Mouse (Mus musculus) thymus, adult 2 months (tissue): ENCODE results near the gene Tns4. TPM values are rescaled to one million over a fixed set of nuclear protein-coding genes. Genes with fewer than 3 reads are reported as not detected.

ENCODE experiments used
- DNase-seq: peaks from one replicate; pipeline ENCODE4 v3.0.0; 2021
- H3K27ac ChIP-seq: fragments of 200-500 bp; 2 replicates; pipeline ENCODE4 v1.5.1; 2012; ENCODE audit warnings: low read length, control low read depth; ENCODE audit not compliant: control insufficient read depth, insufficient read depth
- H3K27me3 ChIP-seq: fragments of 200-500 bp; 2 replicates; pipeline ENCODE4 v1.6.1; 2012; ENCODE audit warnings: mild to moderate bottlenecking, low read length, moderate library complexity, mixed read lengths; ENCODE audit not compliant: control insufficient read depth, insufficient read depth
- H3K36me3 ChIP-seq: fragments of 200-500 bp; 2 replicates; pipeline ENCODE4 v1.6.1; 2012; ENCODE audit warnings: mild to moderate bottlenecking, low read length, moderate library complexity; ENCODE audit not compliant: control insufficient read depth, insufficient read depth
- H3K4me1 ChIP-seq: fragments of 200-500 bp; replicated peaks from 2 replicates; pipeline ENCODE4 v1.6.1; 2012; ENCODE audit warnings: low read length; ENCODE audit not compliant: control insufficient read depth, insufficient read depth
- H3K4me3 ChIP-seq: fragments of 200-500 bp; 2 replicates; pipeline ENCODE4 v1.5.1; 2012; ENCODE audit warnings: mild to moderate bottlenecking, low read length, control low read depth, moderate library complexity; ENCODE audit not compliant: control insufficient read depth, insufficient read depth
- CTCF ChIP-seq: fragments of 200-500 bp; IDR thresholded peaks from 2 replicates; pipeline ENCODE4 v1.5.1; 2012; ENCODE audit warnings: mild to moderate bottlenecking, control low read depth, low read length, moderate library complexity, borderline replicate concordance; ENCODE audit not compliant: control insufficient read depth, poor library complexity, insufficient read depth; ENCODE audit errors: extremely low read depth
- POLR2A ChIP-seq: fragments of 200-500 bp; IDR thresholded peaks from 2 replicates; pipeline ENCODE4 v1.6.1; 2012; ENCODE audit warnings: mild to moderate bottlenecking, low read length, control low read depth, moderate library complexity; ENCODE audit not compliant: control insufficient read depth, poor library complexity, insufficient read depth; ENCODE audit errors: extremely low read depth
- WGBS: fragments of 180-500 bp; shearing (Covaris S2); methylation state at CpG from one replicate; pipeline ENCODE4 v1.1.7; 2018; 5-methylcytosine and 5-hydroxymethylcytosine counted together
- polyA plus RNA-seq: library from polyadenylated mRNA; depleted of rRNA; stranded (reverse); fragments of >200 nt; gene quantifications from 2 replicates; pipeline ENCODE4 v1.2.3, GENCODE M21; 2012

The Tns4 gene
- polyA plus RNA-seq, 1 experiment: 7.5 TPM

DNA sequence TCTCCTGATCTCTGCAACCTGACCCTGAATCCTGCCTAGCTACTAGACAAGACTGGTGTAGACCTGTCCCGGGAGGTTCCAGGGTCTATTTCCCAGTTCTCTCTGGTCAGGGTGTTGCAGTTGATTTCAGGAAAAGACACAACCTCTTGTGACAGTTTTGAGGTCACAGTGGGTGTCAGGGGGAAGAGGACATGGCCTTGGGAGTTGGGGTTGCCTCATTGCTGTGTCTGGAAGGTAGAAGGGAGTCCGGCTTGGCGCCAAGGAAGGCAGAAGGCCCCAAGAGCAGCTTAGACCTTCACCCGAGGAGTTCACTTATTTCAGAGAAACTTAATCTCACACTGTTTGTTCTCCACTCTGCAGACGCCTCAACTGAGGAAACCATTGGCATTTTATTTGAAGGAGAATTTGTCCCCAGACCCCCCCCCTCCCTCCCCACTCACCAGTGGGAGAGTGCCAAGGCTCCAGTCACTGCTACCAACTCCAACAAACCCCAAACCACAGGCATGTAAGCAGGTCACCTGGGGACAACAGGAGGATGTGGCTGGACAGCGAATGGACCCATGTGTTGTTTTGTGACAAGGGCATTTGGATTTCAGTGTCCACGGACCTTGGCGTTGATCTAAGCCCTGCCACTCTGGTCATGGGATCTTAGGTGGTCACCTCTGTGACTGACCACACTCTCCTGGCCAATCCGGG is 13.6 kb upstream of the Tns4 start:
- H3K36me3 ChIP-seq: no peaks in the 10 kb centered on the region
- H3K4me3 ChIP-seq: no peak overlapping the region
- DNase-seq: no peak
- peaks cover 34% of the 10 kb centered on the region for H3K4me1 ChIP-seq
- 71% methylated on average over 9 of the region's 9 CpGs for WGBS
- no peak for TF ChIP-seq POLR2A
- no peak for TF ChIP-seq CTCF
- H3K27ac ChIP-seq: no peak overlapping the region
- H3K27me3 ChIP-seq: no peaks in the 10 kb centered on the region

DNA sequence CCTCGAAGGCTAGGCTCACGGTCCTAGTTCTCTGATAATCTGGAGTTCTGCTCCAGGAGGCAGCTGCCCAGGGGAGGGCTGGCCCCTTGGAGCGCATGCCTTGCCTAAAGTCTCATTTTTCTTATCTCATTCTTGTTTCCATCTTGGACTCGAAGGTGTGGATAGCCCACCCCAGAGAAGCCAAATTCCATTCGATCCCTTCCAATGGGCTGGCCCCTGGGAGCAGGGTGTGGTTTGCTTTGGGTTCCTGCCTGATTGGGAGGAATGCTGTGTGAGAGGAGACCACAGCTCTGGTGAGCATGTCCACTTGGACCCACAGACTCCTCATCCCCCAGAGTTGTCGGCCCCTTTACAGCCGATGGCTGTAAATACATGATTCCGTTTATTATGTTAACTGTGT is 12.6 kb upstream of the Tns4 start:
- no peaks in the 10 kb centered on the region for H3K36me3 ChIP-seq
- no peak overlapping the region for H3K4me3 ChIP-seq
- H3K27ac ChIP-seq: no peak overlapping the region
- H3K27me3 ChIP-seq: no peaks in the 10 kb centered on the region
- 95% methylated on average over 8 of the region's 8 CpGs for WGBS
- H3K4me1 ChIP-seq: peaks cover 32% of the 10 kb centered on the region
- DNase-seq: no peak
- TF ChIP-seq POLR2A: no peak
- no peak for TF ChIP-seq CTCF

DNA sequence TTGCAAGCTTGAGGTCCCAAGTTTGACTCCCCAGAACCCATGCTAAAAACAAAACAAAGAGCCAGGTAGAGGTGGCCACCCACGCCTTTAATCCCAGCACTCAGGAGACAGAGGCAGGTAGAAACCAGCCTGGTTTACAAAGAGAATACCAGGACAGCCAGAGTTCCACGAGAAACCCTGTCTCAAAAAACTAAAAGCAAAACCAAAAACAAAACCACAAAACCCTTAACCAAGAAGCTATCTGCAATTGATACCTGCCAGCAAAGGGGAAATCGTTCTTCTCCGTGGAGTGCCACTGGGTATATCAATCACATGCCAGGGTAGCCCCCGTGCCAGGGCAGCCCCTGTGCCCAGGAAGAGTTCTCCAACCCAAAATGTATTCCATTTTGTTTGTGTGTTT is 11.1 kb upstream of the Tns4 start:
- WGBS: 19% methylated on average over 5 of the region's 5 CpGs
- no peak overlapping the region for H3K4me3 ChIP-seq
- H3K4me1 ChIP-seq: peaks cover 17% of the 10 kb centered on the region
- H3K27ac ChIP-seq: no peak overlapping the region
- TF ChIP-seq CTCF (no peak), POLR2A (no peak)
- H3K36me3 ChIP-seq: no peaks in the 10 kb centered on the region
- no peak for DNase-seq
- no peaks in the 10 kb centered on the region for H3K27me3 ChIP-seq

DNA sequence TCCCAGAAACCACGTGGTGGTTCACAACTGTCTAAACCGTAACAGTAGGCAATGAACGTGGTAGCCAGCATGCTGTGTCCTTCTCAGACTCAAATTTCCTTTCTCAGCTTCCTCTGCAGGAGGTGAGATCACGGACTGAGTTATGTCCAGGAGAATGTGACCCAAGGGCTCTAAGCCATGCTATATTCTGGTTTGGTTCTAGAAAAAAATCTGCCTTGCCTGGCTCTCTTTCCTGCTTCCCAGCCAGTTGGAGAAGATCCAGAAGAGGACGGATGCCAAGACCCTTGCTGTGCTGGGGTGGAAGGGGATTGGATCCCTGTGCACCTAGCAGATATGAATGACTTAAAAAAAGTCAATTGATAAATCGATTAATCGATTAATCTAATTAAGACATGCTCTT is 10.4 kb upstream of the Tns4 start:
- WGBS: 87% methylated on average over 7 of the region's 7 CpGs
- Histone ChIP-seq H3K4me1 (peaks cover 10% of the 10 kb centered on the region), H3K36me3 (no peaks in the 10 kb centered on the region), H3K4me3 (no peak overlapping the region), H3K27me3 (no peaks in the 10 kb centered on the region), H3K27ac (no peak overlapping the region)
- DNase-seq: no peak
- TF ChIP-seq POLR2A (no peak), CTCF (no peak)

DNA sequence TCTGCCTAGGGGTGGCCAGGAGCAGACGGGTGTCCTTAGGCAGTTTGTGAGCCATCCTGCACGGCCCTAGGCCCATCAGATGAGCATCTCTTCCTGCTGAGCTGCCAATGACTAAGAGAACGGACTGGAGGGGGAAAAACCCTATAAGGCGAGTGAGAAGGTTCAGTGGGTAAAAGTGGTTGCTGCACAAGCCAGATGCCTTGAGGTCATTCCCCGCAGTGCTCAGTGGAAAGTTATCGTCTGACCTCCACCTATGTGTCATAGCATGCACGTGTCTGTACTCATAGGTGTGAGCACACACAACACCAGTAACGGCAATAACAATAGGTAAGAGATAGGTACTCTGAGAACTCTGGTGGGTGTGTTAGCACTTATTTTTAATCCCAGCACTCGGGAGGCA is 9.8 kb upstream of the Tns4 start:
- H3K27me3 ChIP-seq: no peaks in the 10 kb centered on the region
- 93% methylated on average over 9 of the region's 9 CpGs for WGBS
- no peak overlapping the region for H3K4me3 ChIP-seq
- H3K4me1 ChIP-seq: peaks cover 9% of the 10 kb centered on the region
- TF ChIP-seq CTCF: no peak
- no peak for TF ChIP-seq POLR2A
- H3K36me3 ChIP-seq: no peaks in the 10 kb centered on the region
- no peak for DNase-seq
- H3K27ac ChIP-seq: no peak overlapping the region

DNA sequence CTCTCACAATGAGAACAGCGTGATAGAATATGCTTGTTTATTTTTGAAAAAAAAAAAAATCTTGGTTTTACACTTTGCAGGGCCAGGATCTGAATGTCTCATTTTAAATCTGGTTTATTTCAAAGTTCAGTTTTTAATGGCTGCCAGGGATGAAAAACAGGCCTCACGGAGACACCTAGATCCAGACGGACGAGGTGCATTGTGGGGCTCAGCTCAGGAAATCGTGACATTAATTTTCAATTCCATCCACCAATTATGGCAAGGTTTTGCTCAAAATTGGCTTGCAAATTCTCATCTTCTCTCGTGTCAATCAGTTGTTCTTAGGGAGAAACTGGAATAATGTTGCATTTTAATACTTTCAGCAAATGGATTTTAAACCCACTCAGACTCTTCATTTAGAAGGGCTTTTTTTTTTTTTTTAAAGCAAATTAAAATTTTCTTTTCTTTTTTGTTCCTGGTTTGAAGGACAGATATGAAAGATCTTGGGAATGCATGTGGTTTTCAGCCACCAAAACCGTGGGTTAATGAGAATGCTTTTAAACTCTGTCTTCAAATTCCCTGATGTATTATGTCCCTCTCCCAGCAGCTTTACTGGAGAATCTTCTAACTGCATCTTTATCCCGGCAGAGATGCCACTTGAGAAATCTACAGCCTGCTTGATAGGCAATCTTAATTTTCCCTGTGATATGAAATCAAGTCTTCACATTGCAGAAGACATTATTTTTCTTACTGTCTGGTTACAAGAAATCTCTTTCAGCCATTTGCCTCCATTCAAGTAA is 8.1 kb upstream of the Tns4 start:
- Histone ChIP-seq H3K27me3 (no peaks in the 10 kb centered on the region), H3K27ac (no peak overlapping the region), H3K4me1 (peaks cover 7% of the 10 kb centered on the region), H3K36me3 (no peaks in the 10 kb centered on the region), H3K4me3 (no peak overlapping the region)
- WGBS: 92% methylated on average over 8 of the region's 8 CpGs
- TF ChIP-seq POLR2A: no peak
- TF ChIP-seq CTCF: no peak
- no peak for DNase-seq
